Mouse (Mus musculus) kidney, adult 2 months (tissue): Measurements from ENCODE around the gene Grm1.

Experiments used
- CTCF ChIP-seq: fragments of 200-500 bp; conservative IDR thresholded peaks from 2 replicates; pipeline ENCODE4 v1.5.1; 2011; ENCODE audit warnings: low read depth, mild to moderate bottlenecking, control low read depth, low read length, moderate library complexity, mixed read lengths; ENCODE audit not compliant: insufficient read depth, insufficient read length
- POLR2A ChIP-seq: fragments of 200-500 bp; IDR thresholded peaks from one replicate; pipeline ENCODE4 v1.6.1; 2011; ENCODE audit warnings: low read depth, low read length, control low read depth

DNA sequence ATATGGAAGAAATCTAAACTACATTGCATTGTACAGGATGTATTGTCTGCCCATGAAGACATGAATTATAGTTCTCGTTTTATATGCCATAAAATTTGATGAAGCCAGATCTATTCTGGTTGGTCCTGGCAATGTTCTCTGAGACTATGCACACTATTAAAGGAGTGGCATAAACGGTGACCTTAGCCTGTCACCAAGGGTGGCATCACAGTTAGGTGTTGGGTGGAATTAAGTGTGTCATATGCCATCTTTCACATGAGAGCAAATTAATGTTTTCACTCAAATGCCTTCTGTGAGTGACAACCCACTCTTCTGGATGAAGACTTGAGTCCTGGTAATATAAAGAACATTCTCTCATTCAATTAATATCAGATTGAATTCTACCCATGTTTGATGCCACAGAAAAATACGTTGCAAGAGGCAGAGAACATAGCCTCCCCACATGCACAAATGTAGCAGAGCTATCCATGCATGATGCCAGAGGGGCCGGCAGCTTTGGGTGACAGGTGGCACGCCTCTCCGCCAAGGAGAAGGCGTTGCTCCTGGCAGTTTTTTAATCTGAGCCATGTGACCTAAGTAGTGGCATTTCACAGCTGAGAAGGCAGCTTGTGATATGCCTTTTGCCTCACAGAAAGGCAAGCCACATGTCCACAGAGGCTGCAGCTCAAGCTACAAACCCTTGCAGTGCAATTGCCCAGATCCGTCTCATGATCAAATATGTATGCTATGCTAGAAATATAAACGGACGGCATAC is 20.7 kb downstream of the Grm1 start:
- TF ChIP-seq CTCF (no peak), POLR2A (no peak)
